Comparison of ENCODE assay signal across 14 mouse cellular contexts in the genomic region with DNA sequence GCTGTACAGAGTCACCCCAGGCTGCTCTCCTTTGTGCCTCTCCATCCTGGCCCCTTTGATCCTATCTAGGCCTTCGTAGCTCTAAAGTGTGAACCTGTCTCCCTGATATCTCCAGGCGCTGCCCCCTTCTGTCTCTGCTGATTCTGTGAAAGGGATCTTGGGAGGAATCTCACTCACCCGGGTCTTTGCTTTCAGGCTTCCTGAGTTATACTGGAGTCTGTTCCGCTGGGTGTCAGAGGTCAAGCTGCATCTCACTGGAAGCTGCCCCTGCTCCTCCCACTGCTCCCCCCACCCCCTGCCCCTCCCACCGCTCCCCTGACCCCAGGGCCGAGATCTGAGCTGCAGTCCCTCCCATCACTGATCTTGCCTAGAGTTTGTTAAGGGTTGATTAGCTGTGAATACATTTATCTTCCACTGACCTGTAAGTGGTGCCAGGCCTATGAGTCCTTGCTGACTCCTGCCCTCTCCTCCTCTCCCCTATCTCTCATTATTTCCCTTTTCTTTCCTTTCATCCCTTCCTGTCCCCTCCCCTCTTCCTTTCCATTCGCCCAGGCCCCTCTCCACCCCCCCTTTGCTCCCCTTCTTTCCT.
DNase-seq lines count a peak whose midpoint lies in the region; ATAC-seq and TF ChIP-seq lines count a peak whose summit lies in the region.
"Had no signal": no experiment of that assay in that cellular context is flagged by ENCODE, and none has a peak within 500 bp of the region (broad histone marks: within the 10 kb centered on the region; RNA-seq: fewer than 3 reads in every experiment).

No protein-coding gene starts in this region.

- H3K27ac ChIP-seq in kidney, embryonic 16.5 days (ENCODE audit: low read length) = no peak overlapping the region
- no peak overlapping the region for H3K27ac ChIP-seq in embryonic facial prominence, embryonic 12.5 days
- H3K27ac ChIP-seq in hindbrain, embryonic 15.5 days (replicated peaks) = no peak overlapping the region
- no peak overlapping the region for H3K27ac ChIP-seq in neural tube, embryonic 15.5 days (replicated peaks)
- H3K27ac ChIP-seq in thymus, adult 2 months (ENCODE audit: control insufficient read depth, insufficient read depth, low read length) = no peak overlapping the region

- H3K36me3 ChIP-seq in kidney, embryonic 16.5 days (ENCODE audit: insufficient read depth, low read length) = no peaks in the 10 kb centered on the region
- H3K36me3 ChIP-seq in embryonic facial prominence, embryonic 12.5 days = no peaks in the 10 kb centered on the region
- no peaks in the 10 kb centered on the region for H3K36me3 ChIP-seq in hindbrain, embryonic 15.5 days
- H3K36me3 ChIP-seq in neural tube, embryonic 15.5 days = no peaks in the 10 kb centered on the region
- H3K36me3 ChIP-seq in thymus, adult 2 months (ENCODE audit: control insufficient read depth, insufficient read depth, low read length) = no peaks in the 10 kb centered on the region

- TF ChIP-seq POLR2A in thymus, adult 2 months (IDR thresholded peaks at IDR 0.05; ENCODE audit: control insufficient read depth, extremely low read depth, insufficient read depth, low read length, poor library complexity) = no peak

- peak overlapping the region; percentile 38 for H3K4me2 ChIP-seq in kidney, embryonic 16.5 days (replicated peaks; ENCODE audit: low read depth, low read length)
- H3K4me2 ChIP-seq in embryonic facial prominence, embryonic 12.5 days (replicated peaks) = peak overlapping the region; percentile 31
- H3K4me2 ChIP-seq in hindbrain, embryonic 15.5 days = peak overlapping the region; percentile 11; the same call in 1 of the 2 replicates
- peak overlapping the region; percentile 15 for H3K4me2 ChIP-seq in neural tube, embryonic 15.5 days

- peak overlapping the region; percentile 5; the same call in 1 of the 2 replicates for H3K4me3 ChIP-seq in kidney, embryonic 16.5 days (ENCODE audit: low read length)
- H3K4me3 ChIP-seq in embryonic facial prominence, embryonic 12.5 days = no peak overlapping the region
- no peak overlapping the region for H3K4me3 ChIP-seq in hindbrain, embryonic 15.5 days
- H3K4me3 ChIP-seq in neural tube, embryonic 15.5 days (replicated peaks) = no peak overlapping the region
- no peak overlapping the region for H3K4me3 ChIP-seq in thymus, adult 2 months (ENCODE audit: control insufficient read depth, insufficient read depth, low read length)
- H3K4me3 ChIP-seq: megakaryocyte, embryonic 14.5 days had no signal

- no peaks in the 10 kb centered on the region for H3K27me3 ChIP-seq in kidney, embryonic 16.5 days (ENCODE audit: insufficient read depth, low read length)
- no peaks in the 10 kb centered on the region for H3K27me3 ChIP-seq in embryonic facial prominence, embryonic 12.5 days
- H3K27me3 ChIP-seq in hindbrain, embryonic 15.5 days = no peaks in the 10 kb centered on the region
- H3K27me3 ChIP-seq in neural tube, embryonic 15.5 days (replicated peaks) = no peaks in the 10 kb centered on the region
- no peaks in the 10 kb centered on the region for H3K27me3 ChIP-seq in thymus, adult 2 months (ENCODE audit: control insufficient read depth, insufficient read depth, low read length)
- H3K27me3 ChIP-seq: megakaryocyte, embryonic 14.5 days had no signal

- WGBS in kidney, embryonic 16.5 days = 6% methylated on average over 7 of the region's 7 CpGs
- WGBS in embryonic facial prominence, embryonic 12.5 days = 6% methylated on average over 7 of the region's 7 CpGs
- 12% methylated on average over 7 of the region's 7 CpGs for WGBS in hindbrain, embryonic 15.5 days
- 18% methylated on average over 7 of the region's 7 CpGs for WGBS in neural tube, embryonic 15.5 days
- 26% methylated on average over 7 of the region's 7 CpGs for WGBS in thymus, adult 2 months

- ATAC-seq in kidney, embryonic 16.5 days (ENCODE audit: low FRiP score, low TSS enrichment) = peak; percentile 49; the same call in 1 of the 2 replicates
- ATAC-seq in embryonic facial prominence, embryonic 12.5 days (ENCODE audit: insufficient number of reproducible peaks, insufficient read depth, low FRiP score, low TSS enrichment) = no peak
- ATAC-seq in hindbrain, embryonic 15.5 days (ENCODE audit: low FRiP score, low read depth) = no peak
- no peak for ATAC-seq in neural tube, embryonic 15.5 days (ENCODE audit: low FRiP score)
- ATAC-seq: inflammation-experienced regulatory T-cells, adult 6 months had no signal

- H3K4me1 ChIP-seq in kidney, embryonic 16.5 days (ENCODE audit: insufficient read depth, low read length) = peaks cover 5% of the 10 kb centered on the region
- 0 out of 2 replicates have a peak, but pooled peaks cover 7% of the 10 kb centered on the region for H3K4me1 ChIP-seq in embryonic facial prominence, embryonic 12.5 days
- peaks cover 15% of the 10 kb centered on the region for H3K4me1 ChIP-seq in hindbrain, embryonic 15.5 days (replicated peaks)
- peaks cover 13% of the 10 kb centered on the region for H3K4me1 ChIP-seq in neural tube, embryonic 15.5 days
- H3K4me1 ChIP-seq in thymus, adult 2 months (replicated peaks; ENCODE audit: control insufficient read depth, insufficient read depth, low read length) = no peaks in the 10 kb centered on the region
- H3K4me1 ChIP-seq: megakaryocyte, embryonic 14.5 days had no signal

- TF ChIP-seq CTCF in thymus, adult 2 months (IDR thresholded peaks at IDR 0.05; ENCODE audit: borderline replicate concordance, control insufficient read depth, extremely low read depth, insufficient read depth, low read length, poor library complexity) = no peak

- no peak for DNase-seq in kidney, postnatal 10 days
- no peak for DNase-seq in thymus, adult 2 months
- no peak for DNase-seq in cerebellum, adult 9-10 months
- no peak for DNase-seq in adrenal gland, postnatal 36 days
- DNase-seq: adrenal gland, adult 2 months; cerebellum, postnatal 10 days; right cerebral cortex, postnatal 14 days; thymus, postnatal 25 days had no signal

- no peaks in the 10 kb centered on the region for H3K9me3 ChIP-seq in kidney, embryonic 16.5 days (ENCODE audit: low read length)
- no peaks in the 10 kb centered on the region for H3K9me3 ChIP-seq in embryonic facial prominence, embryonic 12.5 days
- no peaks in the 10 kb centered on the region for H3K9me3 ChIP-seq in hindbrain, embryonic 15.5 days
- H3K9me3 ChIP-seq in neural tube, embryonic 15.5 days (replicated peaks) = no peaks in the 10 kb centered on the region

- H3K9ac ChIP-seq in kidney, embryonic 16.5 days (replicated peaks; ENCODE audit: low read length) = no peak overlapping the region
- no peak overlapping the region for H3K9ac ChIP-seq in embryonic facial prominence, embryonic 12.5 days
- H3K9ac ChIP-seq in hindbrain, embryonic 15.5 days = no peak overlapping the region
- H3K9ac ChIP-seq in neural tube, embryonic 15.5 days (replicated peaks) = no peak overlapping the region
